Mouse (Mus musculus) liver, embryonic 13.5 days (tissue): ENCODE results near the gene Rgs7. TPM values are rescaled to one million over a fixed set of nuclear protein-coding genes. Genes with fewer than 3 reads are reported as not detected.
A peak's percentile ranks its signal among the peaks of the same experiment; 100 is the strongest.

Experiments used
- ATAC-seq: fragments of 200-750 bp; cut with Nextera tagmentation; 2 replicates; pipeline ENCODE4 v1.8.0; 2017; ENCODE audit warnings: low read depth, mild to moderate bottlenecking, moderate number of reproducible peaks, moderate library complexity
- DNase-seq: peaks from one replicate; pipeline ENCODE4 v3.0.0; 2022
- H3K27ac ChIP-seq: fragments of 300-500 bp; sonication (generic); 2 replicates; pipeline ENCODE4 v1.5.1; 2015; ENCODE audit warnings: moderate library complexity, mild to moderate bottlenecking, inconsistent platforms
- H3K27me3 ChIP-seq: fragments of 300-500 bp; sonication (generic); 2 replicates; pipeline ENCODE4 v1.6.1; 2015; ENCODE audit warnings: mild to moderate bottlenecking, inconsistent platforms
- H3K36me3 ChIP-seq: fragments of 300-500 bp; sonication (generic); 2 replicates; pipeline ENCODE4 v1.6.1; 2015; ENCODE audit warnings: mild to moderate bottlenecking, inconsistent platforms
- H3K4me1 ChIP-seq: fragments of 300-500 bp; sonication (generic); replicated peaks from 2 replicates; pipeline ENCODE4 v1.6.1; 2015; ENCODE audit warnings: inconsistent platforms
- H3K4me2 ChIP-seq: fragments of 300-500 bp; sonication (generic); 2 replicates; pipeline ENCODE4 v1.6.1; 2015; ENCODE audit warnings: inconsistent platforms, mild to moderate bottlenecking, moderate library complexity
- H3K4me3 ChIP-seq: fragments of 300-500 bp; sonication (generic); replicated peaks from 2 replicates; pipeline ENCODE4 v1.5.1; 2015; ENCODE audit warnings: mild to moderate bottlenecking, inconsistent platforms
- H3K9ac ChIP-seq: fragments of 300-500 bp; sonication (generic); 2 replicates; pipeline ENCODE4 v1.6.1; 2015; ENCODE audit warnings: mild to moderate bottlenecking, inconsistent platforms
- H3K9me3 ChIP-seq: fragments of 300-500 bp; sonication (generic); replicated peaks from 2 replicates; pipeline ENCODE4 v1.6.1; 2016; ENCODE audit warnings: inconsistent platforms
- WGBS: fragments of 180-500 bp; shearing (Covaris S2); methylation state at CpG from one replicate; pipeline ENCODE4 v1.1.7; 2015; ENCODE audit not compliant: insufficient replicate concordance; 5-methylcytosine and 5-hydroxymethylcytosine counted together
- polyA plus RNA-seq: library from polyadenylated mRNA; unstranded; fragments of >200 nt; fragmentation: Nextera tagmentation; extraction: Ambion mirVana; gene quantifications from 2 replicates; pipeline ENCODE4 v1.2.1, GENCODE M21; 2015

Rgs7 gene
- 0.05 and 0.07 TPM in 2 replicates for polyA plus RNA-seq

GRCm38 (mm10) chr1:175491861-175492682 lies at the start of gene Rgs7:
Gene Rgs7, minus strand, starts transcription at chr1:175492500.
- Histone ChIP-seq H3K9ac (no peak within 1 kb of the TSS), H3K36me3 (no peaks in the 10 kb centered on the region), H3K9me3 (no peaks in the 10 kb centered on the region), H3K4me3 (peak within 1 kb of the TSS; percentile 53), H3K4me1 (no peaks in the 10 kb centered on the region), H3K4me2 (peak within 1 kb of the TSS; percentile 71), H3K27ac (no peak within 1 kb of the TSS), H3K27me3 (peaks cover 23% of the 10 kb centered on the region)
- no peak for DNase-seq
- ATAC-seq: peak; percentile 73
- WGBS: 1% methylated on average over 60 of the region's 82 CpGs

- WGBS: 60% methylated on average over 5 of the region's 5 CpGs
- H3K27ac ChIP-seq: no peak overlapping the region
Measured at GRCm38 (mm10) chr1:175540700-175541099, 48.4 kb upstream of the Rgs7 start.

GRCm38 (mm10) chr1:175537321-175537720 lies 45.0 kb upstream of the Rgs7 start:
- H3K4me3 ChIP-seq: no peak overlapping the region
- H3K36me3 ChIP-seq: no peaks in the 10 kb centered on the region
- H3K9ac ChIP-seq: no peak overlapping the region
- WGBS: 43% methylated on average over 1 of the region's 1 CpGs
- no peaks in the 10 kb centered on the region for H3K9me3 ChIP-seq
- ATAC-seq: no peak
- no peak for DNase-seq
- no peaks in the 10 kb centered on the region for H3K27me3 ChIP-seq
- no peak overlapping the region for H3K27ac ChIP-seq
- H3K4me2 ChIP-seq: no peak overlapping the region
- H3K4me1 ChIP-seq: no peaks in the 10 kb centered on the region

More at GRCm38 (mm10) chr1:175540700-175541099, 48.4 kb upstream of the Rgs7 start:
- DNase-seq (no peak), ATAC-seq (no peak)
- Histone ChIP-seq H3K9me3 (no peaks in the 10 kb centered on the region), H3K4me1 (no peaks in the 10 kb centered on the region), H3K4me2 (no peak overlapping the region), H3K4me3 (no peak overlapping the region), H3K9ac (no peak overlapping the region), H3K36me3 (no peaks in the 10 kb centered on the region), H3K27me3 (no peaks in the 10 kb centered on the region)

- Histone ChIP-seq H3K9ac (no peak overlapping the region), H3K4me1 (no peaks in the 10 kb centered on the region), H3K4me2 (no peak overlapping the region), H3K27me3 (no peaks in the 10 kb centered on the region), H3K36me3 (no peaks in the 10 kb centered on the region), H3K4me3 (no peak overlapping the region), H3K9me3 (no peaks in the 10 kb centered on the region), H3K27ac (no peak overlapping the region)
- ATAC-seq (no peak), DNase-seq (no peak)
- 29% methylated on average over 1 of the region's 1 CpGs for WGBS
Measured at GRCm38 (mm10) chr1:175529858-175530257, 37.6 kb upstream of the Rgs7 start.

- H3K9me3 ChIP-seq: no peaks in the 10 kb centered on the region
- H3K27ac ChIP-seq: no peak overlapping the region
- DNase-seq (no peak), ATAC-seq (no peak)
- no peaks in the 10 kb centered on the region for H3K36me3 ChIP-seq
- H3K9ac ChIP-seq: no peak overlapping the region
- H3K4me3 ChIP-seq: no peak overlapping the region
- no peak overlapping the region for H3K4me2 ChIP-seq
- WGBS: 49% methylated on average over 3 of the region's 3 CpGs
- H3K4me1 ChIP-seq: no peaks in the 10 kb centered on the region
- H3K27me3 ChIP-seq: no peaks in the 10 kb centered on the region
Measured at GRCm38 (mm10) chr1:175524626-175525294, 32.5 kb upstream of the Rgs7 start.

GRCm38 (mm10) chr1:175523572-175523971 lies 31.3 kb upstream of the Rgs7 start:
- no peak for ATAC-seq
- H3K27me3 ChIP-seq: no peaks in the 10 kb centered on the region
- H3K27ac ChIP-seq: no peak overlapping the region
- H3K9ac ChIP-seq: no peak overlapping the region
- H3K4me2 ChIP-seq: no peak overlapping the region
- H3K9me3 ChIP-seq: no peaks in the 10 kb centered on the region
- no peaks in the 10 kb centered on the region for H3K36me3 ChIP-seq
- H3K4me1 ChIP-seq: no peaks in the 10 kb centered on the region
- H3K4me3 ChIP-seq: no peak overlapping the region
- WGBS: 51% methylated on average over 2 of the region's 2 CpGs
- DNase-seq: no peak

GRCm38 (mm10) chr1:175514543-175514942 lies 22.2 kb upstream of the Rgs7 start:
- DNase-seq: no peak
- 56% methylated on average over 2 of the region's 2 CpGs for WGBS

GRCm38 (mm10) chr1:175512173-175512572 lies 19.9 kb upstream of the Rgs7 start:
- no peak overlapping the region for H3K4me3 ChIP-seq
- DNase-seq (no peak), ATAC-seq (no peak)
- H3K9ac ChIP-seq: no peak overlapping the region
- WGBS: 48% methylated on average over 3 of the region's 3 CpGs
- no peaks in the 10 kb centered on the region for H3K36me3 ChIP-seq
- no peak overlapping the region for H3K27ac ChIP-seq
- no peaks in the 10 kb centered on the region for H3K9me3 ChIP-seq
- no peak overlapping the region for H3K4me2 ChIP-seq
- no peaks in the 10 kb centered on the region for H3K4me1 ChIP-seq
- H3K27me3 ChIP-seq: no peaks in the 10 kb centered on the region

More at GRCm38 (mm10) chr1:175514543-175514942, 22.2 kb upstream of the Rgs7 start:
- no peak overlapping the region for H3K4me2 ChIP-seq
- no peaks in the 10 kb centered on the region for H3K9me3 ChIP-seq
- no peaks in the 10 kb centered on the region for H3K27me3 ChIP-seq
- no peak for ATAC-seq
- no peak overlapping the region for H3K9ac ChIP-seq
- H3K4me1 ChIP-seq: no peaks in the 10 kb centered on the region
- H3K27ac ChIP-seq: no peak overlapping the region
- no peaks in the 10 kb centered on the region for H3K36me3 ChIP-seq
- no peak overlapping the region for H3K4me3 ChIP-seq

GRCm38 (mm10) chr1:175509989-175510388 lies 17.7 kb upstream of the Rgs7 start:
- no peak for DNase-seq
- no peak overlapping the region for H3K27ac ChIP-seq
- no peak overlapping the region for H3K9ac ChIP-seq
- 60% methylated on average over 3 of the region's 3 CpGs for WGBS
- no peak for ATAC-seq
- H3K4me2 ChIP-seq: no peak overlapping the region
- no peaks in the 10 kb centered on the region for H3K9me3 ChIP-seq
- H3K4me1 ChIP-seq: no peaks in the 10 kb centered on the region
- no peaks in the 10 kb centered on the region for H3K27me3 ChIP-seq
- H3K36me3 ChIP-seq: no peaks in the 10 kb centered on the region
- no peak overlapping the region for H3K4me3 ChIP-seq

- Histone ChIP-seq H3K4me3 (peak overlapping the region; percentile 53), H3K4me1 (no peaks in the 10 kb centered on the region), H3K27me3 (peaks cover 23% of the 10 kb centered on the region), H3K9me3 (no peaks in the 10 kb centered on the region), H3K27ac (no peak overlapping the region), H3K4me2 (peak overlapping the region; percentile 71), H3K9ac (no peak overlapping the region), H3K36me3 (no peaks in the 10 kb centered on the region)
- ATAC-seq (no peak), DNase-seq (no peak)
- WGBS: 2% methylated on average over 11 of the region's 11 CpGs
Measured at GRCm38 (mm10) chr1:175492683-175493043, 363 bp upstream of the Rgs7 start.

GRCm38 (mm10) chr1:175491511-175491860 lies 814 bp downstream of the Rgs7 start:
- no peaks in the 10 kb centered on the region for H3K4me1 ChIP-seq
- H3K4me2 ChIP-seq: peak overlapping the region; percentile 71
- H3K36me3 ChIP-seq: no peaks in the 10 kb centered on the region
- no peak overlapping the region for H3K9ac ChIP-seq
- 13% methylated on average over 6 of the region's 6 CpGs for WGBS
- H3K27me3 ChIP-seq: peaks cover 23% of the 10 kb centered on the region
- 0 out of 2 replicates have a peak overlapping the region, but pooled peaks have one; percentile 53 for H3K4me3 ChIP-seq
- no peaks in the 10 kb centered on the region for H3K9me3 ChIP-seq
- no peak for DNase-seq
- ATAC-seq: no peak
- H3K27ac ChIP-seq: no peak overlapping the region
